Mouse (Mus musculus) stomach, embryonic 14.5 days (tissue): ENCODE results near the gene Rbm4b. TPM values are rescaled to one million over a fixed set of nuclear protein-coding genes. Genes with fewer than 3 reads are reported as not detected.

Experiments used
- ATAC-seq: fragments of 200-750 bp; cut with Nextera tagmentation; 2 replicates; pipeline ENCODE4 v1.8.0; 2017; ENCODE audit warnings: low read depth, moderate TSS enrichment; ENCODE audit not compliant: insufficient number of reproducible peaks, insufficient read depth, low FRiP score
- H3K27ac ChIP-seq: fragments of 300-500 bp; sonication (generic); 2 replicates; pipeline ENCODE4 v1.5.1; 2014; ENCODE audit warnings: mild to moderate bottlenecking, low read length, moderate library complexity, mixed read lengths
- H3K27me3 ChIP-seq: fragments of 300-500 bp; sonication (generic); 2 replicates; pipeline ENCODE4 v1.6.1; 2014; ENCODE audit warnings: low read length, control low read depth, mixed read lengths; ENCODE audit not compliant: control insufficient read depth, insufficient read depth
- H3K36me3 ChIP-seq: fragments of 300-500 bp; sonication (generic); 2 replicates; pipeline ENCODE4 v1.6.1; 2014; ENCODE audit warnings: mild to moderate bottlenecking, control low read depth, low read length, moderate library complexity, mixed read lengths; ENCODE audit not compliant: control insufficient read depth, insufficient read depth
- H3K4me1 ChIP-seq: fragments of 300-500 bp; sonication (generic); 2 replicates; pipeline ENCODE4 v1.6.1; 2014; ENCODE audit warnings: low read length, control low read depth, mixed read lengths; ENCODE audit not compliant: control insufficient read depth, insufficient read depth
- H3K4me2 ChIP-seq: fragments of 300-500 bp; sonication (generic); replicated peaks from 2 replicates; pipeline ENCODE4 v1.6.1; 2014; ENCODE audit warnings: low read depth, low read length, control low read depth
- H3K4me3 ChIP-seq: fragments of 300-500 bp; sonication (generic); 2 replicates; pipeline ENCODE4 v1.5.1; 2014; ENCODE audit warnings: low read depth, low read length, control low read depth
- H3K9ac ChIP-seq: fragments of 300-500 bp; sonication (generic); replicated peaks from 2 replicates; pipeline ENCODE4 v1.6.1; 2014; ENCODE audit warnings: low read depth, mild to moderate bottlenecking, control low read depth, low read length, moderate library complexity, mixed read lengths
- H3K9me3 ChIP-seq: fragments of 300-500 bp; sonication (generic); 2 replicates; pipeline ENCODE4 v1.6.1; 2016; ENCODE audit warnings: low read depth, low read length, control low read depth; ENCODE audit not compliant: control insufficient read depth
- WGBS: fragments of 180-500 bp; shearing (Covaris S2); extraction: QIAGEN DNeasy Blood & Tissue Kit; methylation state at CpG from one replicate; pipeline ENCODE4 v1.1.7; 2014; 5-methylcytosine and 5-hydroxymethylcytosine counted together
- polyA plus RNA-seq: library from polyadenylated mRNA; unstranded; fragments of >200 nt; fragmentation: Nextera tagmentation; extraction: Ambion mirVana; gene quantifications from 2 replicates; pipeline ENCODE4 v1.2.1, GENCODE M21; 2014

The Rbm4b gene
- polyA plus RNA-seq, 1 experiment from 2014 or later = 79.1 TPM

GRCm38 (mm10) chr19:4797846-4798245, 41.5 kb downstream of the Rbm4b start:
- H3K4me2 ChIP-seq = no peak overlapping the region
- no peaks in the 10 kb centered on the region for H3K9me3 ChIP-seq
- H3K36me3 ChIP-seq = peaks cover 56% of the 10 kb centered on the region
- H3K4me1 ChIP-seq = peaks cover 2% of the 10 kb centered on the region; the same call in 1 of the 2 replicates
- H3K27me3 ChIP-seq = no peaks in the 10 kb centered on the region
- no peak overlapping the region for H3K27ac ChIP-seq
- no peak overlapping the region for H3K9ac ChIP-seq
- 98% methylated on average over 2 of the region's 2 CpGs for WGBS
- no peak overlapping the region for H3K4me3 ChIP-seq
- ATAC-seq = no peak

DNA sequence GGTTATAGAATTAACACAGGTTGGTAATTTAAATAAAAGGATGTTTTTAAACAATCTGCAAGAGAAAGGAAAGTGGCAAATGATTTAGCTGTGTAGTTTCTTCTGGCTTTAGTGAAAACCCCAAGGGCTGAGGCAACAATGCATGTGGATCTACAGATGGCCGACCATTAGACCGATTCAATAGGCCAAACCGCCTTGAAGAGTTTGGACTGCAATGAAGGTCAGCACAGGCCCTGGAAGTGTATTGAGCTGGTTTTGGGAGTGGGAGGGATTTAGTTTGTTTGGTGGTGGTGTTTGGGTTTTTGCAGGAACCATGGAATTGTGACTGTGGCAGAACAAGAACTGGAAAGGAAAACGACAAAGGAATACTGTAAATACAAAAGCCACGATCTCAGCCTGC, 42.8 kb downstream of the Rbm4b start:
- no peaks in the 10 kb centered on the region for H3K9me3 ChIP-seq
- no peaks in the 10 kb centered on the region for H3K4me1 ChIP-seq
- no peaks in the 10 kb centered on the region for H3K27me3 ChIP-seq
- no peak overlapping the region for H3K9ac ChIP-seq
- no peak overlapping the region for H3K27ac ChIP-seq
- no peak for ATAC-seq
- WGBS = 93% methylated on average over 5 of the region's 5 CpGs
- H3K4me2 ChIP-seq = no peak overlapping the region
- H3K4me3 ChIP-seq = no peak overlapping the region
- H3K36me3 ChIP-seq = peaks cover 66% of the 10 kb centered on the region

DNA sequence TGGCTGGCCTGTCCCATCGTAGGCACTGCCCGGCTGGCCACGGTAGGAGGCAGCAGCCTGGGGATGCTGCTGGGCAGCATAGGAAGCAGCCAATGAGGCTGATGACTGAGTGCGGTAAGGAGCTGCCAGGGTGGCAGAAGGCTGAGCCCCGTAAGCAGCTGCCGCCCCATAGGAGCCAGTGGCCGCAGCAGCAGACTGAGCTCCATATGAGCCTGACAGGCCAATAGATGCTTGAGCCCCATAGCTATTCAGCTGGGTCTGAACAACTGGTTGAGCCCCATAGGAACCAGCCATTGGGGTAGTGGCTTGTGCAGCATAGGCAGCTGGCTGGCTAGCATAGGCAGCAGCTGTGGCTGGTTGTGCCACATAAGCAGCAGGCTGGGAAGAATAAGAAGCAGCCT, 46.4 kb downstream of the Rbm4b start:
- WGBS = 94% methylated on average over 7 of the region's 7 CpGs

GRCm38 (mm10) chr19:4803283-4803682, 47.0 kb downstream of the Rbm4b start:
- Histone ChIP-seq H3K27me3 (no peaks in the 10 kb centered on the region), H3K27ac (no peak overlapping the region), H3K9ac (no peak overlapping the region), H3K9me3 (no peaks in the 10 kb centered on the region), H3K36me3 (peaks cover 54% of the 10 kb centered on the region), H3K4me1 (no peaks in the 10 kb centered on the region), H3K4me3 (no peak overlapping the region), H3K4me2 (no peak overlapping the region)
- 83% methylated on average over 10 of the region's 10 CpGs for WGBS
- no peak for ATAC-seq

More for the DNA sequence above, 46.4 kb downstream of the Rbm4b start:
- peaks cover 57% of the 10 kb centered on the region for H3K36me3 ChIP-seq
- H3K4me3 ChIP-seq = no peak overlapping the region
- ATAC-seq = no peak
- H3K9me3 ChIP-seq = no peaks in the 10 kb centered on the region
- no peaks in the 10 kb centered on the region for H3K27me3 ChIP-seq
- no peak overlapping the region for H3K9ac ChIP-seq
- H3K4me2 ChIP-seq = no peak overlapping the region
- no peak overlapping the region for H3K27ac ChIP-seq
- no peaks in the 10 kb centered on the region for H3K4me1 ChIP-seq

- H3K27ac ChIP-seq = no peak overlapping the region
- peaks cover 11% of the 10 kb centered on the region for H3K4me1 ChIP-seq
- peak overlapping the region; percentile 76 for H3K9ac ChIP-seq
- no peaks in the 10 kb centered on the region for H3K9me3 ChIP-seq
- peak overlapping the region; percentile 91 for H3K4me2 ChIP-seq
- H3K4me3 ChIP-seq = peak overlapping the region; percentile 93
- ATAC-seq = no peak
- H3K27me3 ChIP-seq = no peaks in the 10 kb centered on the region
- under 1% methylated on average over 14 of the region's 14 CpGs for WGBS
- H3K36me3 ChIP-seq = no peaks in the 10 kb centered on the region
These were observed 54.0 kb downstream of the Rbm4b start for GRCm38 (mm10) chr19:4810309-4810708.

DNA sequence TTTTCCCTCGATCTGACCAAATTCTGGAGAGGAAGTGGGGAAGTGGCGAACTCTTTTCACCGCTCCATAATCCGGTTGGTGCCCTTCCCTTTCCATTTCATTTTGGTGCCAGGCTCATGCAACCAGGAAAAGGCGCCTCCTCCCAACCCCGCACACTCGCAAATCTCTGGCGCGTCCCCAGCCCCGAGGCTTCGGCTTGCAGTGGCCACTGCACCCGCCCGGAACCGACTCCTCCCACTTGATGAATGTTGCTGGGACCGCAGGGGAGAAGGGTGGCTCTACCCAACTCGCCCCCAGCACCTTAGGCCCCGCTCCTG, 54.4 kb downstream of the Rbm4b start:
- no peaks in the 10 kb centered on the region for H3K36me3 ChIP-seq
- H3K9me3 ChIP-seq = no peaks in the 10 kb centered on the region
- peak overlapping the region; percentile 76 for H3K9ac ChIP-seq
- H3K4me1 ChIP-seq = peaks cover 11% of the 10 kb centered on the region
- no peak for ATAC-seq
- peak overlapping the region; percentile 91 for H3K4me2 ChIP-seq
- H3K27ac ChIP-seq = peak overlapping the region; percentile 95
- peak overlapping the region; percentile 93 for H3K4me3 ChIP-seq
- under 1% methylated on average over 17 of the region's 17 CpGs for WGBS
- H3K27me3 ChIP-seq = no peaks in the 10 kb centered on the region

DNA sequence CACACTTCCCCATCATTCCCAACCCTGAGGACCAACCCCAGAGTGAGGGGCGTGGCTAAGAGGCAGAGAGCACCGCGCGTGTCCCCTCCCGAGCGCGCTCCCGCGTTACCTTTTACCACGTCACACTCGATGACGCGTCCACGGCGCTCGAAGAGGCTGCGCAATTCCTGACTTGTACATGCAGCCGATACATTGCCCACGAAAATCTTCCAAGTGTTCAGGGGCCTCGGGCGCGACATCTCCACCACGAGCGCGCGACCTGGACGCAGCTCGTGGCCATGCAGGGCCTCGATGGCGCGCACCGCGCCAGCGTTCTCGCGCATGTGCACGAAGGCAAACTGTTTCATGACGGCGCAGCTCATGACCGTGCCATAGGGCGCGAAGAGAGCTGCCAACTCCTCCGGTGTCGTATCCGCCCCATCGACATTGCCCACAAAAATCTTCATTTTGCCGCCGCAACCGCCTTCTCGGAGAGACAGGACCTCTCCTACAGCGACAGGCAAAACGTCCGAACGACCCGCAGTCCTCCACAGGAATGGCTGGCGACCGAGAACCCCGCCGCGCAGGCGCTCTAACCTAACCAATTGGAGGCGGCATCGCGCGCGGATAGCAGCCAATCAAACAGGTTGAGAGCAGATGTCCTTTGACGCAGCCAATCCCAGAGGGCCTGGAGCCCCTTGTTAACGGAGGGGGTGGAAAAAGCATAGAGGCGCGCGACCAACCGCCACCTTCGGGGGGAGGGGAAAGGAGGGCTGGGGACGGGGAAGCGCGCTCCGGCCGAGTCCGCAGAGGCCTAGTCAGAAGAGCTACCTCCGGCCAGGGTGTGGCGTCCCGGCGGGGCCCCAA, 55.0 kb downstream of the Rbm4b start, which contains the start of the genes Gm21992 and Rbm14:
TSS of gene Gm21992 (minus strand) at position 550 of the 846 bp plus-strand sequence.
TSS of gene Rbm14 (minus strand) at position 572 of the 846 bp plus-strand sequence.
- whole genome bisulfite sequencing = under 1% methylated on average over 83 of the region's 83 CpGs
- peak; percentile 99 for ATAC-seq
- no peaks in the 10 kb centered on the region for H3K27me3 ChIP-seq

GRCm38 (mm10) chr19:4811909-4812242, 55.6 kb downstream of the Rbm4b start:
- H3K36me3 ChIP-seq = no peaks in the 10 kb centered on the region
- peak overlapping the region; percentile 93 for H3K4me3 ChIP-seq
- no peaks in the 10 kb centered on the region for H3K9me3 ChIP-seq
- H3K9ac ChIP-seq = peak overlapping the region; percentile 71
- H3K27me3 ChIP-seq = no peaks in the 10 kb centered on the region
- H3K4me1 ChIP-seq = peaks cover 11% of the 10 kb centered on the region
- no peak; the same call in 1 of the 2 replicates for ATAC-seq
- WGBS = 3% methylated on average over 12 of the region's 12 CpGs
- peak overlapping the region; percentile 46 for H3K4me2 ChIP-seq
- peak overlapping the region; percentile 95 for H3K27ac ChIP-seq

More for the DNA sequence above, 55.0 kb downstream of the Rbm4b start, which contains the start of the genes Gm21992 and Rbm14:
- peak within 1 kb of the TSS; percentile 91 for H3K4me2 ChIP-seq
- H3K9ac ChIP-seq = peak within 1 kb of the TSS; percentile 76
- peaks cover 11% of the 10 kb centered on the region for H3K4me1 ChIP-seq
- no peaks in the 10 kb centered on the region for H3K36me3 ChIP-seq
- peak within 1 kb of the TSS; percentile 93 for H3K4me3 ChIP-seq
- H3K9me3 ChIP-seq = no peaks in the 10 kb centered on the region
- H3K27ac ChIP-seq = peak within 1 kb of the TSS; percentile 95
